Mouse (Mus musculus): ENCODE data around the gene Gm17349.

- no peak for TF ChIP-seq CTCF (IDR thresholded peaks at IDR 0.05; ENCODE audit: control insufficient read depth, insufficient read depth, insufficient read length)
- TF ChIP-seq MYOD1 (IDR thresholded peaks at IDR 0.05; ENCODE audit: control insufficient read depth, insufficient read length, low read depth): no peak
Observed at GRCm38 (mm10) chr15:99727525-99727924, 22.2 kb upstream of the Gm17349 start.
